Mouse (Mus musculus) lung, embryonic 14.5 days (tissue): ENCODE results near the gene Lipt1. TPM values are rescaled to one million over a fixed set of nuclear protein-coding genes. Genes with fewer than 3 reads are reported as not detected.

Experiments
- ATAC-seq: fragments of 200-750 bp; cut with Nextera tagmentation; 2 replicates; pipeline ENCODE4 v1.8.0; 2017; ENCODE audit warnings: mild to moderate bottlenecking, moderate TSS enrichment, moderate library complexity; ENCODE audit not compliant: insufficient read depth
- DNase-seq: peaks from one replicate; pipeline ENCODE4 v3.0.0-alpha.2; 2015
- H3K27ac ChIP-seq: fragments of 300-500 bp; sonication (generic); 2 replicates; pipeline ENCODE4 v1.5.1; 2014; ENCODE audit warnings: low read depth, mild to moderate bottlenecking, moderate library complexity
- H3K27me3 ChIP-seq: fragments of 300-500 bp; sonication (generic); 2 replicates; pipeline ENCODE4 v1.6.1; 2014; ENCODE audit warnings: low read length, control low read depth; ENCODE audit not compliant: insufficient read depth
- H3K36me3 ChIP-seq: fragments of 300-500 bp; sonication (generic); 2 replicates; pipeline ENCODE4 v1.6.1; 2014; ENCODE audit warnings: control low read depth; ENCODE audit not compliant: insufficient read depth
- H3K4me1 ChIP-seq: fragments of 300-500 bp; sonication (generic); 2 replicates; pipeline ENCODE4 v1.6.1; 2014; ENCODE audit warnings: antibody characterized with exemption, control low read depth; ENCODE audit not compliant: insufficient read depth
- H3K4me2 ChIP-seq: fragments of 300-500 bp; sonication (generic); 2 replicates; pipeline ENCODE4 v1.6.1; 2014; ENCODE audit warnings: mild to moderate bottlenecking
- H3K4me3 ChIP-seq: fragments of 300-500 bp; sonication (generic); 2 replicates; pipeline ENCODE4 v1.5.1; 2014; ENCODE audit warnings: low read depth, low read length
- H3K9ac ChIP-seq: fragments of 300-500 bp; sonication (generic); 2 replicates; pipeline ENCODE4 v1.6.1; 2014
- H3K9me3 ChIP-seq: fragments of 300-500 bp; sonication (generic); 2 replicates; pipeline ENCODE4 v1.6.1; 2016; ENCODE audit warnings: low read depth, low read length, control low read depth
- CTCF ChIP-seq: IDR thresholded peaks from 2 replicates; pipeline ENCODE4 v1.5.1; 2016; ENCODE audit warnings: antibody characterized with exemption, low read depth
- WGBS: fragments of 180-500 bp; shearing (Covaris S2); extraction: QIAGEN DNeasy Blood & Tissue Kit; methylation state at CpG from one replicate; pipeline ENCODE4 v1.1.7; 2014; 5-methylcytosine and 5-hydroxymethylcytosine counted together
- polyA plus RNA-seq: library from polyadenylated mRNA; unstranded; fragments of >200 nt; fragmentation: Nextera tagmentation; extraction: Ambion mirVana; gene quantifications from 2 replicates; pipeline ENCODE4 v1.2.1, GENCODE M21; 2014

Gene Lipt1
- polyA plus RNA-seq, 1 experiment from 2014 or later: 7.2 TPM

- Histone ChIP-seq H3K9me3 (no peaks in the 10 kb centered on the region), H3K27me3 (no peaks in the 10 kb centered on the region), H3K36me3 (no peaks in the 10 kb centered on the region), H3K4me1 (no peaks in the 10 kb centered on the region), H3K27ac (no peak overlapping the region), H3K9ac (no peak overlapping the region), H3K4me2 (no peak overlapping the region), H3K4me3 (no peak overlapping the region)
- 79% methylated on average over 1 of the region's 1 CpGs for WGBS
- ATAC-seq (no peak), DNase-seq (peak; percentile 57)
- peak; percentile 68 for TF ChIP-seq CTCF
Observed at GRCm38 (mm10) chr1:37867056-37867455, 4.5 kb upstream of the Lipt1 start.

GRCm38 (mm10) chr1:37867684-37868322, 3.7 kb upstream of the Lipt1 start:
- Histone ChIP-seq H3K9ac (no peak overlapping the region), H3K36me3 (no peaks in the 10 kb centered on the region), H3K4me3 (no peak overlapping the region), H3K4me1 (no peaks in the 10 kb centered on the region), H3K27ac (no peak overlapping the region), H3K9me3 (no peaks in the 10 kb centered on the region), H3K27me3 (no peaks in the 10 kb centered on the region), H3K4me2 (no peak overlapping the region)
- 64% methylated on average over 10 of the region's 10 CpGs for WGBS
- DNase-seq: no peak
- ATAC-seq: no peak
- TF ChIP-seq CTCF: no peak

GRCm38 (mm10) chr1:37868640-37869039, 2.9 kb upstream of the Lipt1 start:
- no peak for ATAC-seq
- no peak overlapping the region for H3K4me3 ChIP-seq
- whole genome bisulfite sequencing: 62% methylated on average over 10 of the region's 10 CpGs
- H3K4me1 ChIP-seq: no peaks in the 10 kb centered on the region
- no peak for DNase-seq
- H3K27me3 ChIP-seq: no peaks in the 10 kb centered on the region
- H3K4me2 ChIP-seq: no peak overlapping the region
- no peak for TF ChIP-seq CTCF
- no peak overlapping the region for H3K9ac ChIP-seq
- no peaks in the 10 kb centered on the region for H3K36me3 ChIP-seq
- no peak overlapping the region for H3K27ac ChIP-seq
- no peaks in the 10 kb centered on the region for H3K9me3 ChIP-seq

- TF ChIP-seq CTCF: no peak
- no peaks in the 10 kb centered on the region for H3K4me1 ChIP-seq
- H3K4me3 ChIP-seq: no peak overlapping the region
- H3K9me3 ChIP-seq: no peaks in the 10 kb centered on the region
- DNase-seq (no peak), ATAC-seq (no peak)
- WGBS: 42% methylated on average over 2 of the region's 2 CpGs
- H3K27ac ChIP-seq: no peak overlapping the region
- H3K4me2 ChIP-seq: no peak overlapping the region
- no peaks in the 10 kb centered on the region for H3K27me3 ChIP-seq
- H3K9ac ChIP-seq: no peak overlapping the region
- no peaks in the 10 kb centered on the region for H3K36me3 ChIP-seq
Observed at GRCm38 (mm10) chr1:37869362-37869761, 2.2 kb upstream of the Lipt1 start.

DNA sequence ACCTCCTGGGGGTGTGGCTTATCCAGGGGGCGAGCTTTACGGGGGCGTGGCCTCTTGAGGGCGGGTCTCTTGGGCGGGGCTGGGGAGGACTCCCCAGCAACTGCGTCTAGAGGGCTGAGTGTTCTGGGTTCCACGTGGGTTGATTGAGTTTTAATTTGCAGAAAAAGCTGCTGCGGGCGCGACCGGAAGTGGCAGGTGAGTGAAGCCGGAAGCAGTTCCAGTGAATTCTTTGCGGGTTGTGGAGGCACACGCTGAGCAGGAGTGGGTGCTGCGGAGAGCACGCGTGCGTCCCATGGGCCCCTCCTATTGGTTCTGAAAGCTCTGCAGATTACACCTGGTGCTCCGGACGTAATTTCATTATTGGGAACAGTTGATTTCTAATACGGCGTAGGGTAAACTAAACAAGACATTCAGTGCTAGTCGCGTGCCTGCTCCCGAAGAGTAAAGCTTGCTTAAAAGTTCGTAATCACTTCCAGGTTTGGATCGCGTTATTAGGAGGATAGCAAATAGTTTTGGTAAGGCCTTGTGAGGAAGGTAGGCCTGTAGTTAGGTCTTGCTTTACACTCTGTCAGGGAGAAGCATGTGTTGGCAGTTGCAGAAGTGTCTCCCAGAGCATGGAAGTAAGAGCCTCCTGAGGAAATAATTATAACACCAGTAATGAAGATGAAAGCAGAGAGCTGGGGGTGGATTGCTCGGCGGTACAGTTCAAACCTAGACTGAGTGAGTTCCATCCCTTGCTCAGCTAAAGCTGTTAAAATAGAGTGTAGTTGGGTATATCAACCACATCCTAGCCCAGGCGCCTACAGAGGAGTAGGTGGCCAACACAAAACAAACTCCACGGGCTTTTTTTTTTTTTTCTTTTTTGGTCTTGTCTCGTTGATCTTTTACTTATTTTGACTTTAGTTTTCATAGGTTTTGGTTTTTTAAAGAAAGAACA, 861 bp downstream of the Lipt1 start:
- peak overlapping the region; percentile 65 for H3K4me2 ChIP-seq
- ATAC-seq (peak; percentile 92), DNase-seq (peak; percentile 86)
- H3K9ac ChIP-seq: peak overlapping the region; percentile 56
- peak overlapping the region; percentile 46 for H3K4me3 ChIP-seq
- no peak for TF ChIP-seq CTCF
- H3K4me1 ChIP-seq: no peaks in the 10 kb centered on the region
- H3K36me3 ChIP-seq: peaks cover 25% of the 10 kb centered on the region; the same call in 1 of the 2 replicates
- peak overlapping the region; percentile 84 for H3K27ac ChIP-seq
- whole genome bisulfite sequencing: 4% methylated on average over 33 of the region's 33 CpGs
- H3K9me3 ChIP-seq: peaks cover 4% of the 10 kb centered on the region; the same call in 1 of the 2 replicates
- H3K27me3 ChIP-seq: no peaks in the 10 kb centered on the region

DNA sequence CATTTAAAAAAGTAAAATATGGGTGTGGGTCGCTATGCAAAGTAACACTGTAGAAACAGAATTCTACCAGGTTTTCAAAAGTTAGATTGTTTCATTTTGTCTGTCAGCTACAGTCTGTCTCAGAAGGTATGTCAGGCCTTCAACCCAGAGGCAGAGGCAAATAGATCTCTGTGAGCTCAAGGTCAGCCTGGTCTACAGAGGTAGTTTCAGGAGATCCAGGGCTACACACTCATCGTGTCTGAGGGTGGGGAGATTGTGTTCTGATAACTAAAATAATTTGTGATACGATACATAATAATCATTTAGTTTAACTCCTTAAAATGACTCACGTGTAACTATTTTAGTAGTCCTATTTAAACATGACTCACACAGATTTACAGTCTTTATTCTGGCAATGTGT, 1.6 kb downstream of the Lipt1 start:
- Histone ChIP-seq H3K4me3 (peak overlapping the region; percentile 46), H3K9me3 (peaks cover 4% of the 10 kb centered on the region; the same call in 1 of the 2 replicates), H3K27ac (no peak overlapping the region), H3K9ac (no peak overlapping the region), H3K36me3 (peaks cover 32% of the 10 kb centered on the region), H3K4me1 (no peaks in the 10 kb centered on the region), H3K27me3 (no peaks in the 10 kb centered on the region), H3K4me2 (peak overlapping the region; percentile 65)
- WGBS: 85% methylated on average over 4 of the region's 4 CpGs
- DNase-seq: no peak
- no peak for TF ChIP-seq CTCF
- ATAC-seq: no peak
